In the genomic region with DNA sequence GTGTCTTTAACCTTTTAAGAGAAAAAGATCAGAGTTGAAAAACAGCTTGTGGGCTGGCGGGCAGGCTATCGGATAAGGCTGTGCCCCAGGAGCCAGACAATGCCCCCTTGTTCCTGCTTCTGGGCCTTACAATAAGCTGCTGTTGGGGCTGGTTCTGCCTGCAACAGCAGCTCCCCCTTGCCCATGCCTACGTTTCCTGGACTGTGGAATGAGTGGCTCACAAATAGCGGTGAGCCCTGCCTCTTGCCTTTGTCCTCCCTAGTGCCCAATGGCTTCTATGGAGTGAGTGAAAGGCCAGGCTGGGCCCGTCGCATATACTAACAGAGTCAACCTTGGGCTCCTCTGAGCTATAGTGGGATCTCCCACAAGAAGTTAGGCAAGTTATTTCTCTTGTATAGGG, we compare ENCODE assay signal across 11 mouse cellular contexts.
DNase-seq lines count a peak whose midpoint lies in the region; ATAC-seq lines count a peak whose summit lies in the region.
"Had no signal": no experiment of that assay in that cellular context is flagged by ENCODE, and none has a peak within 500 bp of the region (broad histone marks: within the 10 kb centered on the region; RNA-seq: fewer than 3 reads in every experiment).

No protein-coding gene starts in this region.

- H3K9me3 ChIP-seq in heart, embryonic 12.5 days (replicated peaks) = no peaks in the 10 kb centered on the region
- H3K9me3 ChIP-seq in neural tube, embryonic 11.5 days (ENCODE audit: control insufficient read depth, low read length) = no peaks in the 10 kb centered on the region
- H3K9me3 ChIP-seq in neural tube, embryonic 15.5 days (replicated peaks) = no peaks in the 10 kb centered on the region
- H3K9me3 ChIP-seq in hindbrain, embryonic 16.5 days (ENCODE audit: control insufficient read depth, low read length) = no peaks in the 10 kb centered on the region

- no peaks in the 10 kb centered on the region for H3K27me3 ChIP-seq in heart, embryonic 12.5 days (replicated peaks)
- no peaks in the 10 kb centered on the region for H3K27me3 ChIP-seq in neural tube, embryonic 11.5 days (ENCODE audit: control insufficient read depth, insufficient read depth, low read length)
- no peaks in the 10 kb centered on the region for H3K27me3 ChIP-seq in neural tube, embryonic 15.5 days (replicated peaks)
- H3K27me3 ChIP-seq in hindbrain, embryonic 16.5 days (replicated peaks; ENCODE audit: control insufficient read depth, insufficient read depth, low read length) = no peaks in the 10 kb centered on the region

- no peak overlapping the region for H3K4me3 ChIP-seq in heart, embryonic 12.5 days
- no peak overlapping the region for H3K4me3 ChIP-seq in neural tube, embryonic 11.5 days (ENCODE audit: low read depth, low read length)
- no peak overlapping the region for H3K4me3 ChIP-seq in neural tube, embryonic 15.5 days (replicated peaks)
- H3K4me3 ChIP-seq in hindbrain, embryonic 16.5 days (ENCODE audit: low read length) = no peak overlapping the region

- H3K9ac ChIP-seq in heart, embryonic 12.5 days = no peak overlapping the region
- no peak overlapping the region for H3K9ac ChIP-seq in neural tube, embryonic 11.5 days (ENCODE audit: low read length)
- no peak overlapping the region for H3K9ac ChIP-seq in neural tube, embryonic 15.5 days (replicated peaks)
- no peak overlapping the region for H3K9ac ChIP-seq in hindbrain, embryonic 16.5 days (ENCODE audit: low read depth, low read length)

- 67% methylated on average over 6 of the region's 6 CpGs for WGBS in heart, embryonic 12.5 days
- WGBS in neural tube, embryonic 11.5 days = 62% methylated on average over 6 of the region's 6 CpGs
- 40% methylated on average over 6 of the region's 6 CpGs for WGBS in neural tube, embryonic 15.5 days
- 39% methylated on average over 6 of the region's 6 CpGs for WGBS in hindbrain, embryonic 16.5 days

- DNase-seq in heart, adult 11 months = no peak
- peak; percentile 43 for DNase-seq in neural tube, embryonic 11.5 days (ENCODE audit: low spot score)
- peak; percentile 66 for DNase-seq in testis, postnatal 10 days (ENCODE audit: low spot score)
- DNase-seq in T-cell, adult 2 months (ENCODE audit: low spot score) = no peak
- DNase-seq in adrenal gland, adult 8-10 months = no peak
- DNase-seq: lung, postnatal 14 days; right cerebral cortex, postnatal 14 days had no signal

- peaks cover 16% of the 10 kb centered on the region for H3K36me3 ChIP-seq in heart, embryonic 12.5 days
- H3K36me3 ChIP-seq in neural tube, embryonic 11.5 days (ENCODE audit: control insufficient read depth, insufficient read depth, low read length) = no peaks in the 10 kb centered on the region; the same call in 1 of the 2 replicates
- peaks cover 6% of the 10 kb centered on the region; the same call in 1 of the 2 replicates for H3K36me3 ChIP-seq in neural tube, embryonic 15.5 days
- no peaks in the 10 kb centered on the region for H3K36me3 ChIP-seq in hindbrain, embryonic 16.5 days (ENCODE audit: control insufficient read depth, insufficient read depth, low read length)

- H3K27ac ChIP-seq in heart, embryonic 12.5 days (ENCODE audit: poor library complexity, severe bottlenecking) = peak overlapping the region; percentile 58
- H3K27ac ChIP-seq in neural tube, embryonic 11.5 days (ENCODE audit: low read depth, low read length) = no peak overlapping the region
- H3K27ac ChIP-seq in neural tube, embryonic 15.5 days (replicated peaks) = no peak overlapping the region; the same call in 1 of the 2 replicates
- peak overlapping the region; percentile 41; the same call in 1 of the 2 replicates for H3K27ac ChIP-seq in hindbrain, embryonic 16.5 days (ENCODE audit: low read depth, low read length)

- no peak overlapping the region for H3K4me2 ChIP-seq in heart, embryonic 12.5 days
- no peak overlapping the region for H3K4me2 ChIP-seq in neural tube, embryonic 11.5 days (ENCODE audit: low read depth)
- no peak overlapping the region for H3K4me2 ChIP-seq in neural tube, embryonic 15.5 days
- no peak overlapping the region for H3K4me2 ChIP-seq in hindbrain, embryonic 16.5 days (ENCODE audit: low read length)

- no peak for ATAC-seq in heart, embryonic 12.5 days (ENCODE audit: insufficient number of reproducible peaks, low FRiP score)
- peak; percentile 38; the same call in 1 of the 2 replicates for ATAC-seq in neural tube, embryonic 11.5 days (ENCODE audit: insufficient read depth, low FRiP score, low TSS enrichment)
- ATAC-seq in neural tube, embryonic 15.5 days (ENCODE audit: low FRiP score) = no peak
- 0 out of 2 replicates have a peak, but pooled peaks have one; percentile 14 for ATAC-seq in hindbrain, embryonic 16.5 days
- ATAC-seq: activated CD4-positive, CD25-positive, alpha-beta regulatory T cell, adult 4 months had no signal

- peaks cover 94% of the 10 kb centered on the region for H3K4me1 ChIP-seq in heart, embryonic 12.5 days (replicated peaks)
- no peaks in the 10 kb centered on the region for H3K4me1 ChIP-seq in neural tube, embryonic 11.5 days (ENCODE audit: control insufficient read depth, insufficient read depth, low read length)
- H3K4me1 ChIP-seq in neural tube, embryonic 15.5 days = peaks cover 43% of the 10 kb centered on the region
- peaks cover 15% of the 10 kb centered on the region for H3K4me1 ChIP-seq in hindbrain, embryonic 16.5 days (ENCODE audit: control insufficient read depth, insufficient read depth, low read depth, low read length)

Comparison
In these comparisons a context has a peak if more than half of its experiments do, and no peak if none do; other contexts are left out.
1. ATAC-seq: peak in neural tube, embryonic 11.5 days (single experiment) and hindbrain, embryonic 16.5 days (single experiment); none in heart, embryonic 12.5 days (single experiment) and neural tube, embryonic 15.5 days (single experiment).
2. H3K27ac ChIP-seq: peak in heart, embryonic 12.5 days (single experiment) and hindbrain, embryonic 16.5 days (single experiment); none in neural tube, embryonic 11.5 days (single experiment) and neural tube, embryonic 15.5 days (single experiment).
3. DNase-seq: peak in neural tube, embryonic 11.5 days (single experiment) and testis, postnatal 10 days (single experiment); none in heart, adult 11 months (single experiment), T-cell, adult 2 months (single experiment) and adrenal gland, adult 8-10 months (single experiment).